ENCODE assay signal across 19 mouse cellular contexts in genomic region chr14:9632537-9632936, GRCm38 (mm10).
DNase-seq lines count a peak whose midpoint lies in the region; ATAC-seq lines count a peak whose summit lies in the region.
"Had no signal": no experiment of that assay in that cellular context is flagged by ENCODE, and none has a peak within 500 bp of the region (broad histone marks: within the 10 kb centered on the region; RNA-seq: fewer than 3 reads in every experiment).

No protein-coding gene starts in this region.

- no peak overlapping the region for H3K4me3 ChIP-seq in midbrain, embryonic 11.5 days (ENCODE audit: low read depth, low read length)
- H3K4me3 ChIP-seq in midbrain, embryonic 16.5 days (ENCODE audit: low read depth, low read length): no peak overlapping the region
- H3K4me3 ChIP-seq: heart, embryonic 15.5 days; kidney, embryonic 15.5 days; limb, embryonic 15.5 days; megakaryocyte, embryonic 14.5 days had no signal

- no peaks in the 10 kb centered on the region for H3K4me1 ChIP-seq in midbrain, embryonic 11.5 days (ENCODE audit: control insufficient read depth, insufficient read depth, low read length)
- H3K4me1 ChIP-seq in midbrain, embryonic 16.5 days (ENCODE audit: control insufficient read depth, insufficient read depth, low read length): peaks cover 3% of the 10 kb centered on the region; the same call in 1 of the 2 replicates
- H3K4me1 ChIP-seq: heart, embryonic 15.5 days; limb, embryonic 15.5 days; megakaryocyte, embryonic 14.5 days had no signal

- H3K36me3 ChIP-seq in midbrain, embryonic 11.5 days (ENCODE audit: control insufficient read depth, insufficient read depth, low read length): no peaks in the 10 kb centered on the region
- H3K36me3 ChIP-seq in midbrain, embryonic 16.5 days (ENCODE audit: control insufficient read depth, insufficient read depth, low read length): no peaks in the 10 kb centered on the region
- H3K36me3 ChIP-seq: heart, embryonic 15.5 days; kidney, embryonic 15.5 days; limb, embryonic 15.5 days had no signal

- peak; percentile 32 for DNase-seq in embryo, embryonic 10 days (ENCODE audit: low spot score)
- DNase-seq in embryo, embryonic 9.5 days (ENCODE audit: extremely low spot score): no peak
- peak; percentile 89 for DNase-seq in midbrain, embryonic 11.5 days (ENCODE audit: low spot score, missing footprints)
- DNase-seq in embryo, embryonic 10.5 days (ENCODE audit: low spot score): peak; percentile 42
- DNase-seq in hindlimb bud, embryonic 11.5 days (ENCODE audit: extremely low spot score, low read depth, low spot score): peak; percentile 61
- no peak for DNase-seq in right cerebral cortex, adult 18-20 months
- DNase-seq: adrenal gland, postnatal 25 days; cerebellum, adult 18-20 months; cerebellum, postnatal 36 days; gastrocnemius, postnatal 36 days; lung, postnatal 10 days; retina, postnatal 1 day had no signal

- H3K27me3 ChIP-seq in midbrain, embryonic 11.5 days (ENCODE audit: control insufficient read depth, insufficient read depth, low read length): no peaks in the 10 kb centered on the region
- no peaks in the 10 kb centered on the region for H3K27me3 ChIP-seq in midbrain, embryonic 16.5 days (ENCODE audit: control insufficient read depth, insufficient read depth, low read depth, low read length)
- H3K27me3 ChIP-seq: heart, embryonic 15.5 days; kidney, embryonic 15.5 days; limb, embryonic 15.5 days; megakaryocyte, embryonic 14.5 days had no signal

- no peak overlapping the region for H3K9ac ChIP-seq in midbrain, embryonic 11.5 days (ENCODE audit: low read length)
- no peak overlapping the region for H3K9ac ChIP-seq in midbrain, embryonic 16.5 days (ENCODE audit: low read depth, low read length)
- H3K9ac ChIP-seq: heart, embryonic 15.5 days; kidney, embryonic 15.5 days; limb, embryonic 15.5 days had no signal

- ATAC-seq in midbrain, embryonic 11.5 days (ENCODE audit: low FRiP score): no peak
- ATAC-seq in midbrain, embryonic 16.5 days: no peak
- no peak for ATAC-seq in megakaryocyte, adult 5-6 weeks (ENCODE audit: poor library complexity, severe bottlenecking)
- ATAC-seq: intestine, embryonic 16.5 days had no signal

- no peak overlapping the region for H3K4me2 ChIP-seq in midbrain, embryonic 11.5 days
- H3K4me2 ChIP-seq in midbrain, embryonic 16.5 days (ENCODE audit: low read length): no peak overlapping the region
- H3K4me2 ChIP-seq: heart, embryonic 15.5 days; kidney, embryonic 15.5 days; limb, embryonic 15.5 days had no signal

- WGBS in midbrain, embryonic 11.5 days: 12% methylated on average over 3 of the region's 3 CpGs
- 9% methylated on average over 3 of the region's 3 CpGs for WGBS in midbrain, embryonic 16.5 days

- no peak overlapping the region for H3K27ac ChIP-seq in midbrain, embryonic 11.5 days (ENCODE audit: low read depth, low read length)
- no peak overlapping the region for H3K27ac ChIP-seq in midbrain, embryonic 16.5 days (ENCODE audit: low read length)
- H3K27ac ChIP-seq: heart, embryonic 15.5 days; kidney, embryonic 15.5 days; limb, embryonic 15.5 days had no signal

- H3K9me3 ChIP-seq in midbrain, embryonic 11.5 days (ENCODE audit: control insufficient read depth, low read length): no peaks in the 10 kb centered on the region
- H3K9me3 ChIP-seq in midbrain, embryonic 16.5 days (replicated peaks; ENCODE audit: control insufficient read depth, low read length, poor library complexity, severe bottlenecking): no peaks in the 10 kb centered on the region
- H3K9me3 ChIP-seq: heart, embryonic 15.5 days; kidney, embryonic 15.5 days; limb, embryonic 15.5 days; megakaryocyte, embryonic 14.5 days had no signal

Comparison
In these comparisons a context has a peak if more than half of its experiments do, and no peak if none do; other contexts are left out.
1. DNase-seq: peak in embryo, embryonic 10 days (single experiment), midbrain, embryonic 11.5 days (single experiment), embryo, embryonic 10.5 days (single experiment) and hindlimb bud, embryonic 11.5 days (single experiment); none in embryo, embryonic 9.5 days (single experiment) and right cerebral cortex, adult 18-20 months (single experiment).